Mouse (Mus musculus): Measurements from ENCODE around the gene Nt5dc2. TPM values are rescaled to one million over a fixed set of nuclear protein-coding genes. Genes with fewer than 3 reads are reported as not detected.

Nt5dc2 gene
- polyA plus RNA-seq, 1 experiment from 2014 or later, result 401 TPM

GRCm38 (mm10) chr14:31132031-31132430 is 1.2 kb downstream of the Nt5dc2 start:
- Histone ChIP-seq H3K9ac (ENCODE audit: low read depth, low read length) (peak overlapping the region; percentile 85), H3K4me1 (replicated peaks; ENCODE audit: control insufficient read depth, insufficient read depth, low read length) (peaks cover 33% of the 10 kb centered on the region), H3K27me3 (replicated peaks; ENCODE audit: control insufficient read depth, insufficient read depth, low read length) (no peaks in the 10 kb centered on the region), H3K9me3 (ENCODE audit: control insufficient read depth, low read length) (no peaks in the 10 kb centered on the region), H3K36me3 (ENCODE audit: control insufficient read depth, insufficient read depth, low read length) (peaks cover 34% of the 10 kb centered on the region), H3K27ac (ENCODE audit: low read depth, low read length) (peak overlapping the region; percentile 82), H3K4me2 (peak overlapping the region; percentile 85), H3K4me3 (ENCODE audit: low read depth, low read length) (peak overlapping the region; percentile 83)
- DNase-seq (ENCODE audit: low spot score) (peak; percentile 52), ATAC-seq (replicated peaks; ENCODE audit: low FRiP score) (peak; percentile 24; the same call in 1 of the 2 replicates)
- 5% methylated on average over 6 of the region's 6 CpGs for WGBS

- Histone ChIP-seq H3K4me1 (replicated peaks; ENCODE audit: control insufficient read depth, insufficient read depth, low read length) (peaks cover 29% of the 10 kb centered on the region), H3K36me3 (ENCODE audit: control insufficient read depth, insufficient read depth, low read length) (peaks cover 36% of the 10 kb centered on the region), H3K9ac (ENCODE audit: low read depth, low read length) (peak overlapping the region; percentile 85), H3K27ac (ENCODE audit: low read depth, low read length) (0 out of 2 replicates have a peak overlapping the region, but pooled peaks have one; percentile 28), H3K4me2 (peak overlapping the region; percentile 85), H3K9me3 (ENCODE audit: control insufficient read depth, low read length) (no peaks in the 10 kb centered on the region), H3K27me3 (replicated peaks; ENCODE audit: control insufficient read depth, insufficient read depth, low read length) (no peaks in the 10 kb centered on the region), H3K4me3 (ENCODE audit: low read depth, low read length) (peak overlapping the region; percentile 83)
- WGBS, result 84% methylated on average over 7 of the region's 7 CpGs
- ATAC-seq (replicated peaks; ENCODE audit: low FRiP score), result no peak
- no peak for DNase-seq (ENCODE audit: low spot score)
These were observed 1.7 kb downstream of the Nt5dc2 start for GRCm38 (mm10) chr14:31132491-31132975.

GRCm38 (mm10) chr14:31133023-31133665 is 2.3 kb downstream of the Nt5dc2 start:
- Histone ChIP-seq H3K27ac (ENCODE audit: low read depth, low read length) (peak overlapping the region; percentile 28; the same call in 1 of the 2 replicates), H3K4me3 (ENCODE audit: low read depth, low read length) (peak overlapping the region; percentile 83; the same call in 1 of the 2 replicates), H3K9ac (ENCODE audit: low read depth, low read length) (peak overlapping the region; percentile 32), H3K4me2 (peak overlapping the region; percentile 85), H3K27me3 (replicated peaks; ENCODE audit: control insufficient read depth, insufficient read depth, low read length) (no peaks in the 10 kb centered on the region), H3K9me3 (ENCODE audit: control insufficient read depth, low read length) (no peaks in the 10 kb centered on the region), H3K4me1 (replicated peaks; ENCODE audit: control insufficient read depth, insufficient read depth, low read length) (peaks cover 29% of the 10 kb centered on the region), H3K36me3 (ENCODE audit: control insufficient read depth, insufficient read depth, low read length) (peaks cover 41% of the 10 kb centered on the region)
- ATAC-seq (replicated peaks; ENCODE audit: low FRiP score), result no peak
- peak; percentile 28 for DNase-seq (ENCODE audit: low spot score)
- WGBS, result 64% methylated on average over 11 of the region's 11 CpGs

- WGBS, result 91% methylated on average over 25 of the region's 25 CpGs
- no peak overlapping the region for H3K9ac ChIP-seq (ENCODE audit: low read depth, low read length)
These were observed 3.5 kb downstream of the Nt5dc2 start for GRCm38 (mm10) chr14:31134015-31135000.

DNA sequence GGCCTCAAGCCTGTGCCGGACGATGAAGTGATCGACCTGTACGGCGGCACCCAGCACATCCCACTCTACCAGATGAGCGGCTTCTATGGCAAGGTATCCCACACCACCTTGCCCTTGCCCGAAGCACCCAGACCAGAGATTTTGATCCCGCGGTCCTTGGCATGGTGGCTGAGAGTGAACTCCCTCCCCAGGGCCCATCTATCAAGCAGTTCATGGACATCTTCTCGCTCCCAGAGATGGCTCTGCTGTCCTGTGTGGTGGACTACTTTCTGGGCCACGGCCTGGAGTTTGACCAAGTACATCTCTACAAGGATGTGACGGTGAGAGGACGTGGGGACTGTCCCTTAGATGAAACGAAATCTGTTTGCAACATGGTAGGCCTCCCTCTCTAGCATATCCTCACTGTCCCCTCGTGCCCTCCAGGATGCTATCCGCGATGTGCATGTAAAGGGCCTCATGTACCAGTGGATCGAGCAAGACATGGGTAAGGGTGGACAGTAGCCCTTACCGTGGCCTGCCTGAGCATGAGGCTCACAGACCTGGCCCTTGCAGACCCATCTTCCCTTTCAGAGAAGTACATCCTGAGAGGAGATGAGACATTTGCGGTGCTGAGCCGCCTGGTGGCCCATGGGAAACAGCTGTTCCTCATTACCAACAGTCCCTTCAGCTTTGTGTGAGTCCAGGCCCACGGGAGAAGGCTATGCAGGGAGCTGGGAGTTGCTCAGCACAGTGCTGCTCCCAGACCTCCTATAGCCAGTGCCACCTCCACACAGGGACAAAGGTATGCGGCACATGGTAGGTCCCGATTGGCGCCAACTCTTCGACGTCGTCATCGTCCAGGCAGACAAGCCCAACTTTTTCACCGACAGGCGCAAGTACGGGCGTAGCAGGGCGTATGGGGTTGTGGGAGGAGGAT is 4.9 kb downstream of the Nt5dc2 start:
- no peak for ATAC-seq (replicated peaks; ENCODE audit: low FRiP score)
- H3K36me3 ChIP-seq (ENCODE audit: control insufficient read depth, insufficient read depth, low read length), result peaks cover 66% of the 10 kb centered on the region

More at GRCm38 (mm10) chr14:31134015-31135000, 3.5 kb downstream of the Nt5dc2 start:
- no peaks in the 10 kb centered on the region for H3K27me3 ChIP-seq (replicated peaks; ENCODE audit: control insufficient read depth, insufficient read depth, low read length)
- no peak for ATAC-seq (replicated peaks; ENCODE audit: low FRiP score)
- no peaks in the 10 kb centered on the region for H3K9me3 ChIP-seq (ENCODE audit: control insufficient read depth, low read length)
- DNase-seq (ENCODE audit: low spot score), result no peak
- no peak overlapping the region for H3K27ac ChIP-seq (ENCODE audit: low read depth, low read length)
- H3K4me2 ChIP-seq, result no peak overlapping the region
- peaks cover 29% of the 10 kb centered on the region for H3K4me1 ChIP-seq (replicated peaks; ENCODE audit: control insufficient read depth, insufficient read depth, low read length)
- H3K4me3 ChIP-seq (ENCODE audit: low read depth, low read length), result no peak overlapping the region
- H3K36me3 ChIP-seq (ENCODE audit: control insufficient read depth, insufficient read depth, low read length), result peaks cover 53% of the 10 kb centered on the region

GRCm38 (mm10) chr14:31136411-31137280 is 5.8 kb downstream of the Nt5dc2 start:
- H3K9me3 ChIP-seq (ENCODE audit: control insufficient read depth, low read length), result no peaks in the 10 kb centered on the region
- H3K4me3 ChIP-seq (ENCODE audit: low read depth, low read length), result no peak overlapping the region
- H3K36me3 ChIP-seq (ENCODE audit: control insufficient read depth, insufficient read depth, low read length), result peaks cover 75% of the 10 kb centered on the region
- WGBS, result 89% methylated on average over 26 of the region's 26 CpGs
- peaks cover 23% of the 10 kb centered on the region for H3K4me1 ChIP-seq (replicated peaks; ENCODE audit: control insufficient read depth, insufficient read depth, low read length)
- DNase-seq (ENCODE audit: low spot score) (no peak), ATAC-seq (replicated peaks; ENCODE audit: low FRiP score) (no peak)
- H3K4me2 ChIP-seq, result no peak overlapping the region
- H3K27me3 ChIP-seq (replicated peaks; ENCODE audit: control insufficient read depth, insufficient read depth, low read length), result no peaks in the 10 kb centered on the region
- H3K27ac ChIP-seq (ENCODE audit: low read depth, low read length), result no peak overlapping the region
- no peak overlapping the region for H3K9ac ChIP-seq (ENCODE audit: low read depth, low read length)

More for the DNA sequence above, 4.9 kb downstream of the Nt5dc2 start:
- Histone ChIP-seq H3K27ac (ENCODE audit: low read depth, low read length) (no peak overlapping the region), H3K27me3 (replicated peaks; ENCODE audit: control insufficient read depth, insufficient read depth, low read length) (no peaks in the 10 kb centered on the region), H3K4me3 (ENCODE audit: low read depth, low read length) (no peak overlapping the region), H3K9me3 (ENCODE audit: control insufficient read depth, low read length) (no peaks in the 10 kb centered on the region), H3K4me1 (replicated peaks; ENCODE audit: control insufficient read depth, insufficient read depth, low read length) (peaks cover 23% of the 10 kb centered on the region), H3K9ac (ENCODE audit: low read depth, low read length) (no peak overlapping the region), H3K4me2 (no peak overlapping the region)
- no peak for DNase-seq (ENCODE audit: low spot score)
- WGBS, result 94% methylated on average over 34 of the region's 34 CpGs

GRCm38 (mm10) chr14:31137281-31137595 is 6.4 kb downstream of the Nt5dc2 start:
- no peaks in the 10 kb centered on the region for H3K9me3 ChIP-seq (ENCODE audit: control insufficient read depth, low read length)
- no peak for DNase-seq (ENCODE audit: low spot score)
- 87% methylated on average over 10 of the region's 10 CpGs for WGBS
- H3K4me2 ChIP-seq, result no peak overlapping the region
- no peak overlapping the region for H3K27ac ChIP-seq (ENCODE audit: low read depth, low read length)
- no peak for ATAC-seq (replicated peaks; ENCODE audit: low FRiP score)
- H3K4me1 ChIP-seq (replicated peaks; ENCODE audit: control insufficient read depth, insufficient read depth, low read length), result peaks cover 18% of the 10 kb centered on the region
- H3K27me3 ChIP-seq (replicated peaks; ENCODE audit: control insufficient read depth, insufficient read depth, low read length), result no peaks in the 10 kb centered on the region
- peaks cover 81% of the 10 kb centered on the region for H3K36me3 ChIP-seq (ENCODE audit: control insufficient read depth, insufficient read depth, low read length)
- no peak overlapping the region for H3K9ac ChIP-seq (ENCODE audit: low read depth, low read length)
- H3K4me3 ChIP-seq (ENCODE audit: low read depth, low read length), result no peak overlapping the region

Measured in liver, embryonic 11.5 days (tissue).